Mouse (Mus musculus) ES-Bruce4 (cell line): ENCODE data around the gene Zbtb18.

Experiments
- CTCF ChIP-seq: IDR thresholded peaks from one replicate; pipeline ENCODE4 v1.8.1; 2011; ENCODE audit warnings: low read depth, low read length
- EP300 ChIP-seq: IDR thresholded peaks from 2 replicates; pipeline ENCODE4 v1.6.1; 2011; ENCODE audit warnings: low read depth, low read length; ENCODE audit not compliant: insufficient read depth

DNA sequence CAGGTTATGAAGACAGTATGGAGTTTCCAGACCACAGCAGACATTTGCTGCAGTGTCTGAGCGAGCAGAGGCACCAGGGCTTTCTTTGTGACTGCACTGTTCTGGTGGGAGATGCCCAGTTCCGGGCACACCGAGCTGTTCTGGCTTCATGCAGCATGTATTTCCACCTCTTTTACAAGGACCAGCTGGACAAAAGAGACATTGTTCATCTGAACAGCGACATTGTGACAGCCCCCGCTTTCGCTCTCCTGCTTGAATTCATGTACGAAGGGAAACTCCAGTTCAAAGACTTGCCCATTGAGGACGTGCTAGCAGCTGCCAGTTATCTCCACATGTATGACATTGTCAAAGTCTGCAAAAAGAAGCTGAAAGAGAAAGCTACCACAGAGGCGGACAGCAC is 4.9 kb downstream of the Zbtb18 start:
- TF ChIP-seq EP300: no peak
- no peak for TF ChIP-seq CTCF
